Mouse (Mus musculus): ENCODE data around the gene Asb18.

Gene Asb18

DNA sequence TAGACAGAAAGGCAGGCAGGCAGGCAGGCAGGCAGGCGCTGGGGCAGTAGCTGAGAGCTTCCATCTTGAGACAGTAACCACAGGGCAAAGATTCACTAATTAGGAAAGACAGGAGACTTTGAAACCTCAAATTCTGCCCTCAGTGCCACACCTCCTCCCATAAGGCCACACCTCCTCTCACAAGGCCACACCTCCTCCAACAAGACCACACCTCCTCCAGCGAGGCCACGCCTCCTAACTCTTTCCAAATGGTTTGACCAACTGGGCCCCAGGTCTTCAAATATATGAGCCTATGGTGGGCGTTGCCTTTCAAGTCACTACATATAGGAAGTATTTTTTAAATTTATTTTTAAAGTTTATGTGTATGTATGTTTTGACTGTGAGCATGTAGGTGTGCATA lies 113.1 kb downstream of the Asb18 start:
- in situ Hi-C loops (cut with MboI, MseI), result no loop called here
